Mouse (Mus musculus) c-Kit-positive CD71-negative TER-119-negative erythroid progenitor cells, embryonic 14.5 days (primary cell): ENCODE measurements at regions not wholly inside any gene's neighbourhood (a gene's known extent, or its start where the extent isn't known, plus 50 kb on each side); places are given as distances from the start of the nearest gene placed in this dataset.

Experiments
- DNase-seq: peaks from one replicate; pipeline ENCODE4 v3.0.0-alpha.2; 2013; ENCODE audit warnings: low read depth

DNA sequence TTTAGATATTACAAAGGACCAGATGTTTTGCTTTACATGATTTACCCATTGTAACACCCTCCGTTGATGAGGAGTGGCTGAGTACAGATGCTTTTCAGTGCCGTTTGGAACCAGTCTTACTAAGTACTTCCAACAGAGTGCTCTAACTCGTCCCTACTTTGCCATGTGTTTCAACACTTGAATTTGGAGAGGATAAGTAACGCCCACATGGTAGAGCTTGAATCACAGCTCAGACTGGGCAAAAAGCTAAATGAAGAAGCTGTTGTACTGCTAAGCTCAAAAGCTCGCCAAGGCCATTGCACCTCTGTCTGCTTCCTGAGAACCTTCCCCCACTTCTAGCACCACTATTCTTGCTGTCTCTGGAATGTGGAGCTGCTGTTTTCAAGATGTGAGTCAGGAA, 471.1 kb downstream of the Nfib start:
- DNase-seq = no peak

DNA sequence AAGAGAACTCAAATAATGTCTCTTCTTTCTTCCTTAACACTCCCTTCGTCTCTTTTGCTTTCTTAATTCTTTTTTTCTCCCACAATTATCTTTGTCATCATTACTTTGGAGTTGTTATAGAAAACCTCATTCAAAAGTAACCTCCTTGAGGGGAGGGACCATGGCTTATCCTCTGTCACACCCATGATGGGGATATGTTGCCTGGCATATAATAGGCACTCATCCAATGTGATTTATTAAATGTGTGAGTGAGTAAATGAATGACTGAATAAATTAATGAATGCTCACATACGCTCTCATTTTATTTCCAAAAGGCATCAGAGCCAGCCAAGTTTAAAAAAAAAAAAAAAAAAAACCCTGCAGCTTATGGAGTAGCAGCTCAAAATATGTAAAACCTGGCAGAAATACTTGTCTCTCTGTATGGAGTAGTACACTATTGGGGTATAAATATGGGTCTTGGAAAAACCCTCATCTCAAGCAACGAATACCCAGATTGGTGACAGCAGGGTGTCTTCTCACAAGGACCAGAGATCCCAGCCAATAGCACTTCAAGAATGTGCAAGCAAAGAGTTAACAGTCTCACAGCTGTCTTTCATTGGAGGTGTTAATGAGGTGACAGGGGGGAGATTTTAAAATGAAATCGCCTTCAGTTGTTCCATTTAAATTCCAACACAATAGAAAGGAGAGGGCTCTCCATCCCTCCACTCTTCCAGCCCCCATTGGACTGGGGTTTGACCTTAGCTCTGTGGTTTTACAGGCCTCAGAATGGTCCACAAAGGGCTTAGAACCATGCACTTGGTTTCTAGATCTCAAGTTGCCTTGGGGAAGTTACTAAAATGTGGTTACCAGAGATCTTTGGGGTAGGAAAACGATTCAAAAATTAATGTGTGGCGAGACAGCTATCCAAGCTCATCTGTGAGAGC, 479.1 kb downstream of the Nfib start:
- DNase-seq = no peak

DNA sequence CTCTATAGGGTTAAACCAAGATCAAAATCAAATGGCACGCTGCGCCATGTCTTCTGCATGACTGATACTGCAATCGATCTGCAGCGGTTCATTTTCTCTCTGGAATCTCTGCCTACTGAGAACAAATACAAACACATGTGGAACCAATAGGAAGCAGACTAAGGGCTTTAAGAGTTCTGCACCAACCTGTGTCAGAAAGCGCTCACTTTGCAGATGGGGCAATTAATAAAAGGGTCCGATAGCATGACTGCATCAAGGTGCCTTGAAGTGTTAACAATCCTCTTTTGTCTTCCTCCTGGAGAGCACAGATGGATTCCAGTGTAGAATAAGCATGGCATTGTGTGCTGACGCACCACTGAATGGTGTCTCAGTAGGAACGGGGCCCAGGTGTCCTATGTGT, 484.8 kb downstream of the Nfib start:
- no peak for DNase-seq

DNA sequence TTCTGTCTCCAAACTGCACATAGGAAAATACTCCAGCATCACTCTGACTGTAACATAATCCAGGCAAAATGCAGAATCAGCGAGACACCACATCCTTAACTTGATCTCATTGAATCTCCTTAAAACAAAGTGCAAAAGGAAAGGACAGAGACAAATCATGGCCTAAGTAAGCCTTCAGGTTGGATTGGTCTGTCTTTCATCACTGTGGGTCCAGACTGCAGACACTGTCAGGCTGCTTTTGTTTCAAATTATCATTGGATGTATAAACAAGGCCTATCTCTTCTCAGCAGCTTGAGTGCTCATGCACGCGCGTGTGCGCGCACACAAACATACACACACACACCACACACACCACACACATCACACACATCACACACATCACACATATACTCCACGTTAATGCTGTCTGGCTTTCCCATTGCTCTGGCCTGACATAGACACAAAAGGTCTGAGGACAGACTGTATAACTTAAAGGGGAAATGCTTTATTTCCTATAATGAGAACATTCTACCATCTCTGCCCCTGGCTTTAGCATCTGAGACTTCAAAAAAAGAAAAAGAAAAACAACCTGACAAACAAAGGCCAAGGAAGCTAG, 485.3 kb downstream of the Nfib start:
- no peak for DNase-seq

DNA sequence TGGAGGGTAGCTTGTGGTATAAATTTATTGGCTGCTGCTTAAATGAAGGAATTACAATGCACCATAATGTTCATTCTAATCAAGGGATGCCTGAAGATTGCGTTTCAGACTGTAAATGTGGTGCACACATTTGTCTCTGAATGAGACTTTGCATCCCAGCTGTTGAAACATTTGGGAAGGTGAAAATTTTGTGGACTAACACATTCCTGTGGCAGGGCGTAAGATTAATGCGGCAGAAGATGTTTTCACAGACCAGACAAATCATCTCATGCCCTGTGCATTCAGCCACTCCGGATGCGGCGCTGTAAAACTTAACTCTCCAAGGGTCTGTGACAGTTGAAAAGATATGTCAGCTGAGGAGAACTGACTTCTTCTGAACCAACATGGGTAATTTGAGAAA, 486.9 kb downstream of the Nfib start:
- no peak for DNase-seq

DNA sequence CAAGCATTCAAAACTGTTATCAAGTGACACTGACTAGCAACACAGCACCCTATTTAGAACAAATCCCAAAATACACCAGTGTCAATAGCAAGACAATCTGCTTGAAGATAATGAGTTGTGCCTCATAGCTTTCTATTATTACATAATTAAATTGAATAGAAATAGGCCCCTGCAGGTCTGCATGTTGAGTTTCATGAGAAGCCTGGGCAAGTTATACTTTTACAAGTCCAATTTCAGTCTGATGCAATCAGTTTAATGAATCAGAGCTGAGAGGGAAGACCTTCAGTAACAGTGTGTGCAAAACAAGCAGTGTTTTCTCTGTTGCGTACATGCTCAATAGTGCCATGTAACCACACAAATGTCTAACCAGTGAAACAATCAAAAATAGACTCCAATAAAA, 498.5 kb downstream of the Nfib start:
- no peak for DNase-seq

DNA sequence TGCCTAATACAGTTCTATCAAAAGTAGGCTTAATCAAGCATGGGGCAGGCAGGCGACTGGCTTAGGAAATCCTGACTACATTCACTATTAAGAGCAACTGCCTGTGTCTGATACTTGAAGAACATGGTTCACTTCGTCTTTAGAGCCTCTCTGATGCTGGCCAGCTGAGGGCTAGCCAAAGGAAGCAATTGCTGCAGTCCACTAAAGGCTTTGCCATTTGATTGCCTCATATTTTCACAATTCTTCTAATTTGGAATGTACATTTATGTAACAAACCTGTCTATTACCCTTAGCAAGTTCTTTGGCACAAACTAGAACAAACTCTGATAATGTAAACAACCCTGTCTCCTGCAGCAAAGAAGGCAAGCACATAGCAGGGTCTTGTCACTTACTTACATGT, 505.2 kb downstream of the Nfib start:
- DNase-seq = no peak

DNA sequence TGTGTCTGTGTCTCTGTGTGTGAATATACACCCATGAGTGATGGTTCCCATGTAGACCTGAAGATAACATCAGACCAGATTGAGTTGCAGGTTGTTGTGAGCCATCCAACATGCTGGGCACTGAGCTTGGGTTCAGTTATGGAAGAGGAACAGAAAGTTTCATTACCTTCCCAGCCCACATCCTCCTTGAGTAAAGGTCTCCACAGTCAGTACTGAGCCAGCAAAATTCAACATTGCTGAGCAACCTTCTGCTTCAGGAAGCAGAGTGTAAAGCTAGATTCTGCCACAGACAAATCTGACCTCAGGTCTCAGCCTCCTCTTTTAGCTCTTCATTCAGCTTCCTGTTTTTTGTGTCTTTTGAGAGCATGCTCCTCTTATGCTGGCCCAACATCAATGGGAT, 506.4 kb downstream of the Nfib start:
- DNase-seq = no peak

DNA sequence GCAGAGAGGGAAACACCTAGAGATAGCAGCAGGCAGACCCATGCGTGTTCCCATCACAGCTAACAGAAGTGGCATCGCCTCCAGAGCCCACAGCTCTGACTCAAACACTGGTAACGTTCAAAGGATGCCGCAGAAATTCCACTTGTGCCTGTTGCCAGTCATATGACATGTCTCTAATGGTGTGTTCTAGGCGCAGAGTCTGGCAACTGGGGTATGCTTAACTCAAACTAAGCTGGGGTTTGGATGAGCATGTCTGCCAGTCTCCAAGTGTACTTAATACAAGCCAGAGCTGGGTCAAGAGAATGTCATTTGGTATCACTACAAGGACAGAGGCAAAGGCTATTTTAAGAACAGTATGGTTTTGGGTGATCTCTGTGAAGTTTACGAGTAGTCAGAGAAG, 507.9 kb downstream of the Nfib start:
- no peak for DNase-seq

DNA sequence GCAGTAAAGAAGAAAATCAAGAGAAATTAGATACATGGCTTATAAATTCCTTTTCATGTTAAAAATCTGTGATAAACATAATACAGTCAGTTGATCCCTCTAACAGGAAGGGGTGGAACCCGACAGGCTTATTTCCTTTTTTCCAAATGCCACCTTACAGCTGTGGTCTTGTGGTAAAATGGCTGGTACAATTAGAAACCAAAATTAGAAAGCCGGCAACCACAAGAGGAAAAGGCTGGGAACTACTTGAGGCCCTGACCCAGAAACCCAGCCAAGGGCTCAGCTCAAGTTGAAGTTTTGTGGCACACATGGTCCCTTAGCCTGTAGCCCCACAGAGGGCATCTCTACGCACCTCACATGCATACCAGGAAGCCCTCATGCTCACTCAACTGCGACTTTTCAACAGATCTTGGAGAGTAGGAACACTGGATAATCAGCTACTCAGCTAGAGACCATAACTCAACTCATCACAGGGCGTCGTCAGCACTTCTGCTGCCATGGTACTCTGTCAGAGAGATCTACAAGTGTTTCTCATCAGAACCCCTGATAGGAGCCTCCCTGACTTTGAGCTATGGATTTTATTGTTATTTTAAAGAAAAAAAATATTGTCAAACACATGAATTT, 509.4 kb downstream of the Nfib start:
- DNase-seq = no peak

DNA sequence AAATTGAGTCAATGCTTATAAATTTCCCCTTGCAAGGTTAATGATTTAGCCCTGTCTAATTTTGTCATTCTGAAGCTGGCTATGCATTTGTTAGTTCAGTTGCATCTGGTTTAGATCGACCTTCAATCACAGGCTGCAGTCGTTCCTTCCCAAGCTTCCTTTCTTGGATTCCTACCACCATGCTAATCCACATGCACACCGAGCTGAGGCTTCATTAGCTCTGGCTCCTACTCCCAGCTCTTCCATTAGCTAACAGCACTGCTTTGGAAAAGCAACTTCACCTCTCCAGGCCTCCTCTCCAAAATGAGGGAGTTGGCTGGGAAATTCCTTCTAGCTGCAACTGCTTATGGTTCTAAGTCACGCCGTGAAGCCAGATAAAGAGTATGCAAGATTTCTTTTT, 511.6 kb downstream of the Nfib start:
- DNase-seq = no peak

DNA sequence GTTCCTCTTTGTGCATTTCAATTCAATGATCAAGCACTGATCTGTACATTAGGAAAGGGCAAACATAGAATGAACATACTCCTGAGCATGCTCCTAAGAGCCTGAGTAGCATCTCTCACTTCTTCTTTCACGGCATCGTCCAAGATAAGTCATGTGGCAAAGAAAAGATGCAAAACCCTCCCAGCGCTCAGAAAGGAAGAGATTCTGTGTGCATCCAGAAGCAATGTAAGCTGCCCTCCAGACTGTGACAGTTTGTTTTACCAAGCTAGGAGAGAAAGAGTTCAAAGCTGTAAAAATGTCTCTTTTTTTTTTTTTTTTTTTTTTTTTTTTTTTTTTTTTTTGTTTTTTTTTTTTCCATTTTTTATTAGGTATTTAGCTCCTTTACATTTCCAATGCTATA, 518.7 kb downstream of the Nfib start:
- no peak for DNase-seq

DNA sequence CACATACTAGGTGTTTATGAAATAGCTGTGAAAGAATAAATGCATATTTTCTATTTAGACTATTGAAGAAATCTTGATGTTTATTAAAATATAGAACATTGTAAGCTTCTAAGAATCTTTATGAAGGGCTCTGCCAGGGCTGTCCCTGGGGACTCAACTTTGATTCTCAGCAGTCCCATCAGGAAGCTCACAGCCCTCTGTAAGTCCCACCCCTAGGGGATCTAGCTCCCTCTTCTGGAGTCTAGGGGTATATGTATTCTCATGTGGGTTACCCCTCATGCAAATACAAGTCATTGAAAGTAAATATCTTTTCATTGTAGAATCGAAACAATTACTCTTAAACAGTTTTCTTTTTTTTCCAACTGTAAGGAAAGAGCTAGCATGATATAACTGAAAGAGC, 521.6 kb downstream of the Nfib start:
- no peak for DNase-seq

DNA sequence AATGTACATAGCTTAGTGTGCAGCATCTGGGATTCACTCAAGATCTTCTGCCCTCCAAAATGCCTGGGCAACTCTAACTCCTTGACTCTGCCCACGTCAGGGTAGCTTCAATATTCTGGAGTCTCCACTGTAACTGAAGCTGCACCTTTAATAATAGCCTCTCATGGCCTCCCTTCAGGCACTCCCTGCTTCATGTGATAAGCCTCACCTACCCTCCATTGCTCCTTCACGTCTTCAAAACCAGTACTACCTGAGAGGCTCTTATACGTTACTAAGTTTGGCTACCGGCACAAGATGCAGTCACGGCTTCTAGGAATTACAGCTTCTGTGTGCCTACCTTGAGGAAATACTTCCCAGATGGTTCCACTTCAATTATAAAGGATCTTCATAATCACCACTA, 527.4 kb downstream of the Nfib start:
- no peak for DNase-seq

DNA sequence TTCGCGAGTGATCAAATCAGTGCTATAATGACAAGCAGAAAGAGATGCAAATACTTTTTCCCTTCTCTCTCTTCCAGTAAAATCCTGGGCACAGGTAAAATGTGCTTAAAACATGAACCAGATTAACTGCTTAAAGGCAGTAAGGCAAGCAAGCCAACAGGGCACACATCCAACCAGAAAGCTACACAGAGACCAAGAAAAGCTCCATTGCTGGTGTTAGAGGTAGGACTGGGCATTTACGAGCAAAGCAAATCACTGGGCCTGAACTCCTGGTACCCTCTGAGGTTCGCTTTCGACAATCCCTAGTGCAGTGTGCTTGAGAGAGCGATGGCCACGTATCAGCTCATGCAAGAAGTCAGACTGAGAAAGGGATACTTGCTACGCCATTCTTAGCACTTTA, 528.8 kb downstream of the Nfib start:
- DNase-seq = no peak

DNA sequence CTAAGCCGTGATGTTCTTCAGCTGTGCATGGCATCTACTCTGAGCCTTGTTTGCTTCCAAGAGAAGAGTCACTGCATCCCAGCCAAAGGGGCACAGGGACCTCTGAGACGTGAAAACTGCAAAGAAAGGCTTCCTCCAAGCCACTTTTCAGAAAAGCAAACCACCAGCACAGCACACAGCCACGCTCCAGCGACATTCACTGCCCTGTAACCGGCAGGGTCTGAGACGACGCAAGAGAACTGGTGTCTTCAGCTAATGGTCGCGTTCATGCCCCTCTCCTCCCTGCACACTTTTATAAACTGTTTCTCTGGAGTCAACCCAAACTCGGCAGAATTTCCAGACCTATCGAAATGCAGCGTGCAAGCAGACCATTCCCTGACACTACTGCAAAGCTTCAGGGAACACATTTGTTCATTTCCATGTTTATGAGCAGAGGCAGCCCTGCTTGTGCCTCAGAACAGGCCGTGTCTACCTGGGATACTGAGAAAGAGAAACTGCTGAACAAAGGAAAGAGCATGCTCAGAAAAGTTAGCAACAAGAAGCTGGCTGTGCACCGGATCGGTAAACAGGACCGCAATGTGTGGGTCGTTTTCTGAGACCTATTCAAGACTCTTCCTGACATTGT, 532.0 kb downstream of the Nfib start:
- DNase-seq = no peak

DNA sequence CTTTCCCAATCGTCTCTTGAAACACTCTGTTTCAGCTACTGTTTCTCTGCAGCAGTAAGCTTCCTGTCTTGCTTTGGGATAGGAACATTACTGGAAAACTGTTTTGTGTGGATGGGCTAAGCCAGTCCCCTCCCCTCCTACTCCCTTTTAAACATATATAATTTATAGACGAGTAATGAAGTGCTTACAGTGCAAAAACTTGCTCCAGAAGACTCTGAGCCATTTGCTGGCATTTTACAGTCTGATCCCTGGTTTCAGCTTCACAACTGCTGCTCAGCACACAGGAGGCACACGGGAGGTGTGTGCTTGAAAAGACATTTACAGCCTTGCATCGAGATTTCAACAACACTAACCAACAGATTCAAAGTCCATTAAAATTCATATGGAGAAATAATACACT, 534.6 kb downstream of the Nfib start:
- no peak for DNase-seq

DNA sequence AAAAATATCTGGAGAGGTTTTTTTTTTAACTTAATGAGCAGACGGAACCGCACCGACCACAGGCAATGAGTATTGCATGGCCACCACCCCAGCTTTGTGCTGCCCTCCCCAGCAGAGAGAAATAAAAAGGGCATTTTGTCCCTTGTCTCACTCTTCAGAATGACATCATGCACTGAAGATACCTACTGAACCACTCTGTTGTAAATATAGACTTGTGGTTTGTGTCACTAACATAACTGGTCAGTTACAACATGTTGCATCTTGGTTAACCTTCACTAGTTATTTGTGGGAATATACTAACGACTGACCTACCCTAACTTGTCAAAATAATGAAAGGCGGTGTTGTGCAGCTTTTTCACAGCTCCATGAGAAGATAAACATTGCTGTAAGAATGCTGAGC, 537.5 kb downstream of the Nfib start:
- no peak for DNase-seq

DNA sequence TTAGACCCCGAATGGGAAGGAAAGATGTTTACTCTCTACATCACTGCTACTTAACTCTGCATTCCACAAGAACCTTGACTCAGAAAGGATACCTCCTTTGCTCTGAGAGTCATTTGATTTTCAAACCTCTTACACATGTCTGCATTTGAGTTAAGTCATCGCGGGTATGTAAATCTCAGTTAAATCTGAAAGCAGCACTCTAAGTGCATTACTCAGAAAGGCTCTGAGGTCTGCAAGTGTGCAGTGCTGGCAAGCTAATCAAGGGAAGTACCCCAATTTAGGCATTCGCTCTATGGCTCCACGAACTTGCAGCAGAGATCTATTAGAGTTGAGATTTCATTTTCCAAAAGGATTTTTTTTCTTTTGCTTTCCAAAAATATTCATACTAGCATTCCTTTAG, 538.2 kb downstream of the Nfib start:
- DNase-seq = no peak

DNA sequence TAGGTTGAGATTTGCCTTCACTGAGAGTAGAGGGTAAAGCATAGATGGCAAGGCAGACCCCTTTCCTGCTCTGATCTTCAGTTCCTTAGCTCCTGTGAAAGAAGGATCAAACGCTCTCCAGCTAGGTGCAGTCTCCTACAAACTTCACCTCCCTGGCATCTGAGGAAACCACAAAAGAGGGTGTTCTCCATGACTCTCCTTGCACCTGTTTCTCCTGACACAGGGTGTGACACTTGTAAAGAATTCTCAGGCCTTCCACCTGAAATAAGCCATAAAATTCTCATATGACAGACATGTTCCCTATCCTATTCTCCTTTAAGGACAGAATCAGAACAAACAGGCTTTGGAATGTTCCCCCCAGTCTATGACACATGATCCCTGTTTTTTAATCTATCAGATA, 538.7 kb downstream of the Nfib start:
- no peak for DNase-seq

DNA sequence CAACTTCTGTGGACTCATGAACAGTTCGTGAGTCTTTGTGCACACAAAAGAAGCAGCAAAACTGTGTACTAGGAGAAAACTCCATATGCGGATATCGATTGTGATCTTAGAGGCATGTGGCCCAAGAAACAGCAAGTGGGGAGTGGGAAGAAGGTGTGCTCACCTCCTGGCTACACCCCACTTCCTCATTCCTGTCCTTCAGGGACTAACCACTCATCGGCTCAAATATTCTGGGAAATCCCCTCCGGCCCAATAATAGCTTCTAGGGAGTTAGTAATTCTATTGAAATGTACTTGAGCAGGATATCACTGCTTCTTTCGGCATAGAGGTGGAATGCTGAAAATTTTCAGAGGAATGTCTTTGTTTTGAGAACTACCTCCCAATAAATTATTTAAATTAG, 539.5 kb downstream of the Nfib start:
- no peak for DNase-seq

DNA sequence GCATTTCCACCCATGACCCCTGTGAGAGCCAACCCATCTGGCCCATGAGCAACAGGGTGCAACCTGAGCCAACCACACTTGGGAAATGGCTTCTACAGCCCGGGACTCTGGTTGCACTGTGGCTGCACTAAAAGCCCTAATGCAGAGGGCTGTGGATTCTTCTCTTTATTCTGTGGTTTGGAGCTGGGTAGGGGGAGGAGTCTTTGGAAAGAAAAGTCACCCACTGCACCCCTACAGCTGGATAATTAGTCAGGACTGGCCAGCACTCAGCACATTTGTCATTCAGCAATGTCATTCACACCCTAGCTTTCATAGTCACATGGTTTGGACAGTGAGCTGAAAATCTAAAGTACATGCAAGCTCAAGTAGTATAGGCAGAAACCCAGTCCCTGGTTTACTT, 541.5 kb downstream of the Nfib start:
- no peak for DNase-seq

DNA sequence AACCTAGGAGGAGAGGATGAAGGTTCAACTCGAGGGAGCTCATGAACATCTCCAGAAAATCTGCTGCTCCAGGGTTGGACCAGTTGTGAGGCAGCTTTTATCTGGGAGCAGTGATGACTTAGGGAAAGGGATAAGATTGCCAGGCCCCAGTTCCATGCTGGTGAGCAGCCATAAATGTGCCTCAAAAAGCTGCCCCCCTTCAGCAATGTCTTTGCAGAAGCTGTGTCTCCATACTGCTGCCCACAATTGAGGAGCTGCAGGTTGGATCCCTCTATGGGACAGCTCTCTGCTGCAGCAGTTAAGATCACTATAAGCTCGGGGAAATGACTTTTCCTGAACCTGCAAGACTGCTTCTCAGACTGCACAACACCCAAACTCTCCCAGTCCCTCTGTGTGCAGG, 543.7 kb downstream of the Nfib start:
- DNase-seq = no peak
